Mouse (Mus musculus) ovary, adult 18-20 months (tissue): ENCODE results near the gene Sbf1.

Experiments
- DNase-seq: peaks from one replicate; pipeline ENCODE4 v3.0.0; 2022; ENCODE audit warnings: low spot score, mixed read lengths

Gene Sbf1

DNA sequence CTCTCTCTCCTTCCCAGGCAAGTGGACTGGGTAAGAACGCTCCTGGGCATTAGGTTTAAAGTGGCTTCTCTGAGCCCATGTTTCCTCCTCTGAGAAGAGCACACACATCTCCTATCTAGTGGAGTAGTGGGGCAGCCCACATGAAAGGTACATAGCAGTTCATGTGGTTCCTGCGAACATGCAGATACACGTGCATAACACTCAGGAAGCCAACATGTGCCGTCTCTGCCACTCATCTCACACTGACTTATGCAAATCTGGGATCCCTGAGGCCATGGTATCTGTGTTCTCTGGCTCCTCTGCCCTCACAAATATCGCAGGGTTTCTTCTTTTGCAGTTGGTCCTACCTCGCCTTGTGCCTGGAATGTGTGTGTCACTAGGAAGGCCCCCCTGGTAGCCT, 32.6 kb downstream of the Sbf1 start:
- no peak for DNase-seq

- DNase-seq, result no peak
Measured at GRCm38 (mm10) chr15:89277366-89277765, 37.7 kb downstream of the Sbf1 start.

DNA sequence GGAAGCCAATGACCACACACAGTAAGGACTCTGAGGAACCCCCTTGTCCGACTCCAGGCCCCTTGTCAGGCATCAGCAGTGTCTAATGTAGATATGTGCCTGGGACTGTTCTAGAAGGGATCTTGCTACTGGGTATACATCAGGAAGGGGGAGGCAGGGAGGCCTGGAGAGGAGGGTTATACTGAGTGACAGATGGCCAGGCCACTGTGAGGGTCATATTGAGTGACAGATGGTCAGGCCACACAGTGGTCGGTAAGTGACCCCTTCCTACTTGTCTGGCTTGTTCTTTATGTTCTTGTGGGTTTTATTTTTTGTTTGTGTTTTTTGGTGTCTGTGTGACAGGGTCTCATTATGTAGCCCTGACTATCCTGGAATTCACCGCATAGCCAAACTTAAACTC, 39.6 kb downstream of the Sbf1 start:
- DNase-seq, result no peak

DNA sequence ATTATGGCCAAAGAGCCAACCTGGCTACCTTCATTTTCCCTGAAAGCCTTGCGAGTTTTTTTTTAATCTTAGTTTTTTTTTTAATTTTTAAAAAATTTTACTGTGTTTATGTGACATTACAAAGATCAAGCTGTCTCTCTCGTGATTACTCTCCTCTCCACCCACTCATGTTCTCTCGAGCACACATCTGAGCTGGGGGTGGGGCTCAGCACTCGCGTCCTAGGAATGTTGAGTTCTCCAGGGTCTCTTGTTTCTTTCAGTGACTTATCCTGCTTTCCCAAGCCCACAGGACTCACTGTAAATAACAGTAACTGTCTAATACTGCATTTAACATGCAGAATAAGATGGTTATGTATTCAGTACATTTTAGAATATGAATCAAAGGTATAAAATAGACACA, 50.6 kb downstream of the Sbf1 start:
- DNase-seq, result no peak

- DNase-seq, result no peak
Measured at GRCm38 (mm10) chr15:89258997-89259396, 56.1 kb downstream of the Sbf1 start.

- DNase-seq, result no peak
Measured at GRCm38 (mm10) chr15:89255330-89255729, 59.8 kb downstream of the Sbf1 start.

DNA sequence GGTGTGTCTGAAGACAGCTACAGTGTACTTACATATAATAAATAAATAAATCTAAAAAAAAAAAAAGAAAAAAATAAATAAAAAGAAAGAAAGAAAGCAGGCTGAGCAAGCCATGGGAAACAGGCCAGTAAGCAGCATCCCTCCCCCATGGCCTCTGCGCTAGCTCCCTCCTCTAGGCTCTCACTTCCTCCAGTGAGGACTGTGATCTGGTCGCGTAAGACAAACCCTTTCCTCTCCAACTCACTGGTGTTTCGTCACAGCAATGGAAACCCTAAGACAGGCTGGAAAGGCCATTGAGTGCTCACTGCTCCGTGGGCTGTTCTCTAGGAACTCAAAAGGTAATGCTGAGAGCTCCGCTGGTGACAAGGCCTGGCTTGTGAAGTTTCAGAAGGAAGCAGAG, 66.0 kb downstream of the Sbf1 start:
- no peak for DNase-seq

DNA sequence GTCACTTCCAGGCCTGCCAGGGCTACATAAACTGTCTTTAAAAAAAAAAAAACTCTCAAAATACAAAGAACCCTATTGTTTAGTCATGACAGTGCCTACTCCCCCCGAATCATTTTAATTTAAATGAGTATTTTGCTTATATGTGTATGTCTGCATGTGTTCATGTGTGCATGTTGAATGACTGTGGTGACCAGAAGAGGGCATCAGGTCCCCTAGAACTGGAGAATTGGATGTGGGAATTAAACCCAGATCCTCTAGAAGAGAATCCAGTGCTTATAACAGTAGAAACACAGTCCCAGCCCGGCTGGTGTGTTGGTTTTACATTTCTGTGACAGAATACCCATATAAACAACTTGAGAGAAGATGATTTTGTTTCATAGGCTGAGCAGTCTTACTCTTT, 74.1 kb downstream of the Sbf1 start:
- no peak for DNase-seq

GRCm38 (mm10) chr15:89239751-89240392, 75.2 kb downstream of the Sbf1 start:
- DNase-seq, result no peak
